Mouse (Mus musculus) midbrain, embryonic 10.5 days (tissue): ENCODE data around the gene Gm10643. TPM values are rescaled to one million over a fixed set of nuclear protein-coding genes. Genes with fewer than 3 reads are reported as not detected.

Experiments
- DNase-seq: peaks from one replicate; pipeline ENCODE4 v3.0.0-alpha.2; 2017; ENCODE audit warnings: low spot score
- H3K27ac ChIP-seq: fragments of 300-500 bp; sonication (generic); replicated peaks from 2 replicates; pipeline ENCODE4 v1.5.1; 2016; ENCODE audit warnings: mild to moderate bottlenecking
- H3K27me3 ChIP-seq: fragments of 300-500 bp; sonication (generic); 2 replicates; pipeline ENCODE4 v1.6.1; 2016; ENCODE audit warnings: low read depth, mild to moderate bottlenecking; ENCODE audit not compliant: poor library complexity, severe bottlenecking
- H3K36me3 ChIP-seq: fragments of 300-500 bp; sonication (generic); 2 replicates; pipeline ENCODE4 v1.6.1; 2016; ENCODE audit warnings: mild to moderate bottlenecking, moderate library complexity
- H3K4me1 ChIP-seq: fragments of 300-500 bp; sonication (generic); 2 replicates; pipeline ENCODE4 v1.6.1; 2016
- H3K4me3 ChIP-seq: fragments of 300-500 bp; sonication (generic); 2 replicates; pipeline ENCODE4 v1.5.1; 2016; ENCODE audit warnings: mild to moderate bottlenecking, moderate library complexity
- H3K9me3 ChIP-seq: fragments of 300-500 bp; sonication (generic); replicated peaks from 2 replicates; pipeline ENCODE4 v1.6.1; 2016; ENCODE audit warnings: mild to moderate bottlenecking
- WGBS: fragments of 180-500 bp; shearing (Covaris S2); methylation state at CpG from one replicate; pipeline ENCODE4 v1.1.7; 2016; 5-methylcytosine and 5-hydroxymethylcytosine counted together
- polyA plus RNA-seq: library from polyadenylated mRNA; unstranded; fragments of >200 nt; fragmentation: Nextera tagmentation; extraction: Ambion mirVana; gene quantifications from 2 replicates; pipeline ENCODE4 v1.2.1, GENCODE M21; 2016

The Gm10643 gene
- polyA plus RNA-seq, 1 experiment from 2014 or later, result 0.69 TPM

DNA sequence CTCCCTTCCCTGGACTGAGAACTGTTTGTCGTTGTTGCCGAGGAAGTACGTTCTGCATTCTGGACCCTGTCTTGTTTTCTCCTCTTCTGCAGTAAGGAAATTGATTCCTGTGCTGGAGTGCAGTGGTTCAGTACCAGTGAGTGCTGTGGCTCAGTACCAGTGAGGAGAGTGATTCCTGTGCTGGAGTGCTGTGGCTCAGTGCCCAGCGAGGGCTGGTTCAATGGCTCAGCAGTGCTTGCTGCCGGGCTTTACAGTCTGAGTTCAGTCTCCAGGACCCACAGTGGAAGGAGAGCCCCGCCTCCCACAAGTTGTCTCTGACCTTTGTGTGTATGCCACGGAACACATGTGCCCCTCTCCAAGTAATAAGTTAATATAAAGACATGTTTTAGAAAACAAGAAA lies 22.2 kb upstream of the Gm10643 start:
- H3K4me1 ChIP-seq, result peaks cover 30% of the 10 kb centered on the region
- no peak for DNase-seq
- H3K4me3 ChIP-seq, result no peak overlapping the region
- no peak overlapping the region for H3K27ac ChIP-seq
- H3K36me3 ChIP-seq, result peaks cover 93% of the 10 kb centered on the region
- 0 out of 2 replicates have a peak, but pooled peaks cover 10% of the 10 kb centered on the region for H3K27me3 ChIP-seq
- WGBS, result 92% methylated on average over 7 of the region's 7 CpGs
- H3K9me3 ChIP-seq, result no peaks in the 10 kb centered on the region

DNA sequence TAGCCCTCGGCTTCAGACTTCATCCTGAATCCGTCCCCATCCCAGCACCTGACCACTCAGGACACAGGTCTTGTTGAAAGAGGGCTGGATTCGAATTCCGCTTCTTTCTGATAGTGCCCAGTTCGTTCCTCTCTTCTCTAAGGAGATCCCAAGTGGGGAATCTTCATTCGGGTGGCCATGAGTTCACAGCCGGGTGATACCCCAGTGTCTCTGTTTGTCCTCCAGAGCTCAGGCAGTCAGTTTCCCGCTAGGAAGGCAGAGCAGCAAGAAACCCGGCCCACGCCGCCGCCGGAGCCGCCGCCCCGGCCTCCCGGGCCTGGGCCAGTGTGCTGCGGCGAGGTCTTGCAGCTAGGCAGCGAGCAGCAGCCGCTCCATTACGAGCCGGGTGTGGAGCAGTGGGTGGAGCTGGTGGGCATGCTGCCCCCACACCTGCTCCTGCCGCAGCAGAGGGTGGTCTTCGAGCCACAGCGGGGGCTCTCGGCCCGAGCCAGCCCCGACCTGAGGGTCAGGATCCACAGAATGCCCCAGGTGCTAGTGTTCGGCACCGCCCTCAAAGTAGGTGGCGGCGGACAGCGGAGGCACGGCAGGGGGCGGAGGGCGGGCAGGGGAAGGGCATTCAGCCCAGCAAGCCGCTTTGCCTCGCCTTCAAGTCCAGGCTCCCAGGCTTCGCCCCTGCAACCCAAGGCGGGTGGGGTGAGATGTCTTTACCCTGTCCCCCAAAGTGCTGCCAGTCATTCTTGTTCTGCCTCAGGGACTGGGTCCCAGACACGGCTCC lies 19.6 kb upstream of the Gm10643 start:
- Histone ChIP-seq H3K9me3 (no peaks in the 10 kb centered on the region), H3K27me3 (0 out of 2 replicates have a peak, but pooled peaks cover 10% of the 10 kb centered on the region), H3K27ac (peak overlapping the region; percentile 73), H3K4me1 (peaks cover 30% of the 10 kb centered on the region), H3K4me3 (peak overlapping the region; percentile 32), H3K36me3 (peaks cover 91% of the 10 kb centered on the region)
- WGBS, result 28% methylated on average over 42 of the region's 42 CpGs
- DNase-seq, result peak; percentile 38

DNA sequence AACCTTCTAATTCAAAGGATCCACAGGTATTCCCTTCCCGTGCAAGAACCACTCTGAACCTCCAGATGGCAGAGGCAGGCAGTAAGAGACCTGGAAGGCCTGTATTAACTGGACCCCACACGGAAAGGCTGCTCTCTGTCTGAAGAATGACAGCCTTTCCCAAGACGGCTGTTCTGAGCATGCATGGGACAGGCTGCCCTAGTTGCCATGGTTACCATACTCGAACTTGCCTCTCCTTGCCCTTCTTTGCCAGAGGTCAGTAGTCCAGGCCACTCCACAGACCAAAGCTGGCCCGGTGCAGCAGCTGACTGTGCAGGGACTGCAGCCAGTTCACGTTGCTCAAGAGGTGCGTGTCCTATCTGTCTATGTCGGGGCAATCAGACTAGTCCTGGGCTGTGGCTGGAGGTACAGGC lies 18.9 kb upstream of the Gm10643 start:
- H3K4me3 ChIP-seq, result peak overlapping the region; percentile 22
- peaks cover 91% of the 10 kb centered on the region for H3K36me3 ChIP-seq
- H3K9me3 ChIP-seq, result no peaks in the 10 kb centered on the region
- H3K27me3 ChIP-seq, result 0 out of 2 replicates have a peak, but pooled peaks cover 10% of the 10 kb centered on the region
- peaks cover 30% of the 10 kb centered on the region for H3K4me1 ChIP-seq
- DNase-seq, result peak; percentile 76
- peak overlapping the region; percentile 73; the same call in 1 of the 2 replicates for H3K27ac ChIP-seq
- WGBS, result 20% methylated on average over 8 of the region's 8 CpGs

GRCm38 (mm10) chr8:84079206-84079605 lies 14.3 kb upstream of the Gm10643 start:
- Histone ChIP-seq H3K27me3 (no peaks in the 10 kb centered on the region), H3K4me1 (peaks cover 34% of the 10 kb centered on the region), H3K9me3 (no peaks in the 10 kb centered on the region), H3K27ac (no peak overlapping the region), H3K36me3 (peaks cover 85% of the 10 kb centered on the region), H3K4me3 (no peak overlapping the region)
- 93% methylated on average over 5 of the region's 5 CpGs for WGBS
- no peak for DNase-seq

GRCm38 (mm10) chr8:84076849-84077248 lies 11.9 kb upstream of the Gm10643 start:
- H3K27ac ChIP-seq, result no peak overlapping the region
- peaks cover 38% of the 10 kb centered on the region for H3K4me1 ChIP-seq
- no peaks in the 10 kb centered on the region for H3K9me3 ChIP-seq
- H3K27me3 ChIP-seq, result no peaks in the 10 kb centered on the region
- H3K36me3 ChIP-seq, result peaks cover 70% of the 10 kb centered on the region
- WGBS, result 84% methylated on average over 3 of the region's 3 CpGs
- H3K4me3 ChIP-seq, result no peak overlapping the region
- no peak for DNase-seq

- DNase-seq, result no peak
- Histone ChIP-seq H3K36me3 (peaks cover 67% of the 10 kb centered on the region), H3K27me3 (no peaks in the 10 kb centered on the region), H3K4me1 (peaks cover 40% of the 10 kb centered on the region), H3K9me3 (no peaks in the 10 kb centered on the region), H3K27ac (no peak overlapping the region), H3K4me3 (no peak overlapping the region)
- WGBS, result 88% methylated on average over 1 of the region's 1 CpGs
These were observed 11.5 kb upstream of the Gm10643 start for GRCm38 (mm10) chr8:84076412-84076811.

DNA sequence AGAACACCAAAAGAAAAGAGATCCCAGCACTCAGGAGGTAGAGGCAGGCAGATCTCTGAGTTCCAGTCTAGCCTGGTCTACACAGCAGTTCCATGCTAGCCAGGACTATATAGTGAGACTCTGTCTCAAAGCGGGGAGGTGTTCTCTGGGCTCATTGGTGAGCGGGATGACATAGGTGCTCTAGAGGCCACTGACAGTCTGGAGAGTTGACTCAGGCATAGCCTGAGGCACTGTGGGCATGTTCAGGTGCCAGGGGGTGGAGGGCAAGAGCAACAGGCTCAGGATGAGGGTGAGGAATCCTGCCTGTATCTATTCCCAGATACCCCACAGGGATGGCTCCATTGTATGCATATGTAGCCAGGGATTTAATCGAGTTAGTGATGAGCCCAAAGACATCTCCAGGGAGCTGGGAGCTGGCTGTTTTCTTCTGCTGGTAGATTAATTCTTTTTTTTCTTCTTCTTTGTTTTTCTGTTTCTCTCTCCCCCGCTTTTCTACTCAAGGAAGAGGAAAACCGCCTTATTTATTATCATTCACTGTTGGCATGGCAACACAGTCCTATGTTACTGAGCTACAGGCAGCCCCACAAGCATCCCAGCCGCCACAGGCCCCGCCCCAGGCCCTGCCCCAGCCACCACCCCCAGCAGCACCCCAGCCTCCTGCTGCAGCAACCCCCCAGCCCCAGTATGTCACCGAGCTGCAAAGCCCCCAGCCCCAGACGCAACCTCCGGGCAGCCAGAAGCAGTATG lies 8.5 kb upstream of the Gm10643 start:
- Histone ChIP-seq H3K27me3 (no peaks in the 10 kb centered on the region), H3K4me3 (no peak overlapping the region), H3K9me3 (no peaks in the 10 kb centered on the region), H3K36me3 (peaks cover 42% of the 10 kb centered on the region), H3K27ac (0 out of 2 replicates have a peak overlapping the region, but pooled peaks have one; percentile 4), H3K4me1 (peaks cover 60% of the 10 kb centered on the region)
- 51% methylated on average over 10 of the region's 10 CpGs for WGBS
- no peak for DNase-seq

GRCm38 (mm10) chr8:84072321-84072720 lies 7.4 kb upstream of the Gm10643 start:
- H3K36me3 ChIP-seq, result peaks cover 35% of the 10 kb centered on the region
- peak overlapping the region; percentile 28; the same call in 1 of the 2 replicates for H3K27ac ChIP-seq
- no peak overlapping the region for H3K4me3 ChIP-seq
- H3K9me3 ChIP-seq, result no peaks in the 10 kb centered on the region
- 87% methylated on average over 10 of the region's 10 CpGs for WGBS
- DNase-seq, result no peak
- no peaks in the 10 kb centered on the region for H3K27me3 ChIP-seq
- peaks cover 71% of the 10 kb centered on the region for H3K4me1 ChIP-seq

DNA sequence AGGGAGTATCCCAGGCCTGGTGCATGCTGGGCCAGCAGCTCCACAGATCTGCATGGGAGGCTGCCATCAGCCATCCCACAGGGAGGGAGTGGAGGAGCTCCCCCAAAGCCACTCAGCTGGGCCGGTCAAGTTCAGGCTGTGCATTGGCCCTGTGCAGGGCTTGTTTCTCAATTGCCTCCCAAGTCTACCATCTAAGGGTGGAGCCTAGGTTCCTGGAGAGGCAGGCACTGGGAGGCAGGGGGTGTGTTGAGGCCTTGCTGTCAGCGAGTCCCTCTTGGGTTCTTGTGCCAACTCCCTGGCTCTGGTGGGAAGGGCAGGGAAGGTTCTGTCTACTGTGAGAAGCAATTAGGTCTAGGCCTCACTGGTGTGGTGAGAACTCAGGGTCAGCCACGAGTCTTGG lies 7.0 kb upstream of the Gm10643 start:
- DNase-seq, result no peak
- 86% methylated on average over 3 of the region's 3 CpGs for WGBS
- Histone ChIP-seq H3K9me3 (no peaks in the 10 kb centered on the region), H3K4me3 (no peak overlapping the region), H3K27ac (peak overlapping the region; percentile 28; the same call in 1 of the 2 replicates), H3K4me1 (peaks cover 69% of the 10 kb centered on the region), H3K27me3 (no peaks in the 10 kb centered on the region), H3K36me3 (peaks cover 31% of the 10 kb centered on the region)

- H3K9me3 ChIP-seq, result no peaks in the 10 kb centered on the region
- no peak overlapping the region for H3K4me3 ChIP-seq
- DNase-seq, result no peak
- H3K36me3 ChIP-seq, result peaks cover 20% of the 10 kb centered on the region
- H3K27ac ChIP-seq, result no peak overlapping the region
- 93% methylated on average over 2 of the region's 2 CpGs for WGBS
- no peaks in the 10 kb centered on the region for H3K27me3 ChIP-seq
- peaks cover 68% of the 10 kb centered on the region for H3K4me1 ChIP-seq
These were observed 5.7 kb upstream of the Gm10643 start for GRCm38 (mm10) chr8:84070667-84071066.

DNA sequence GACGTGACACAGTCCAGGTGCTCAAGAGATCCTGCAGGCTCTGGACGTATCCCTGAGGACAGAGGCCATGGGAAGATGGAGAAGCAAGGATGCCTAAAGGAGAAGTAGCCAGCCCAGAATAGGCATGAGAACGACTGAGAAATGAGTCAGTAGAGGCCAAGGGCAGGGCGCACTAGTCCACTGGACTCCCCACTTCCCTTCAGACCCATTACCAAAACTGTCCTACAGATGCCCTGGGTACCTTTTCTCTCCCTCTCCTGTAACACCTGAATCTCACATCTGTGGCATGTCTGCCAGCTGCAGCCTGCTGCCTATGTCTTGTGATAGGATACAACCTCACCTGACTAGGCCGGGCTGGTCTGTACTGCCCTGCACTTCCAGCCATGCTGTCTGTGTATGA lies 5.3 kb upstream of the Gm10643 start:
- Histone ChIP-seq H3K36me3 (peaks cover 16% of the 10 kb centered on the region), H3K4me3 (no peak overlapping the region), H3K4me1 (peaks cover 72% of the 10 kb centered on the region), H3K27ac (no peak overlapping the region), H3K9me3 (no peaks in the 10 kb centered on the region), H3K27me3 (no peaks in the 10 kb centered on the region)
- no peak for DNase-seq
- WGBS, result 90% methylated on average over 5 of the region's 5 CpGs

DNA sequence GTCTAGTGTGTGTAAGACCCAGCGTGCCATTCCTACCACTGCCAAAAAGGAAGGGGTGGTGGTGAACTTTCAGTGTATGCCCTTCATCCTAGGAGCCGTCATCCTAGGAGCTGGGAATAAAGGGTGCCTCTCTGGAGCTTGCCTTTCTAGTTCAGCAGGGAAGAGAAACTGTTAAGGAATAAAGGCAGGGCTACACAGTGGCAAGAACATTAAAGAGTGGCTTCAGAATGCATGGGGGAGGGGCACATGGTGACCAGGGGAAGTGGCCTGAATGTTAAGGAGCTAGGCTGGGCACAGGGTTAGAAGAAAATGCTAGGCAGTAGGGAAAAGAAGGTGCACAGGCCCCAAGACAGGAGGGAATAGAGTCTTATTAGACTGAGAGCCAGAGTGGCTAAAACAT lies 4.8 kb upstream of the Gm10643 start:
- WGBS, result 74% methylated on average over 2 of the region's 2 CpGs
- H3K9me3 ChIP-seq, result no peaks in the 10 kb centered on the region
- H3K27ac ChIP-seq, result no peak overlapping the region
- peaks cover 69% of the 10 kb centered on the region for H3K4me1 ChIP-seq
- H3K4me3 ChIP-seq, result no peak overlapping the region
- H3K36me3 ChIP-seq, result peaks cover 11% of the 10 kb centered on the region
- H3K27me3 ChIP-seq, result no peaks in the 10 kb centered on the region
- DNase-seq, result no peak

- Histone ChIP-seq H3K27me3 (no peaks in the 10 kb centered on the region), H3K9me3 (no peaks in the 10 kb centered on the region), H3K36me3 (peaks cover 5% of the 10 kb centered on the region), H3K27ac (no peak overlapping the region), H3K4me3 (no peak overlapping the region), H3K4me1 (peaks cover 64% of the 10 kb centered on the region)
- 50% methylated on average over 1 of the region's 1 CpGs for WGBS
- DNase-seq, result no peak
These were observed 4.2 kb upstream of the Gm10643 start for GRCm38 (mm10) chr8:84069169-84069568.
